Mouse (Mus musculus): ENCODE measurements around the gene Vmn2r75.
"Not testable (repeated sequence)": the region's sequence is repeated elsewhere in the genome, so short reads cannot be mapped to it uniquely, and the experiment has no call there.

Vmn2r75 gene

DNA sequence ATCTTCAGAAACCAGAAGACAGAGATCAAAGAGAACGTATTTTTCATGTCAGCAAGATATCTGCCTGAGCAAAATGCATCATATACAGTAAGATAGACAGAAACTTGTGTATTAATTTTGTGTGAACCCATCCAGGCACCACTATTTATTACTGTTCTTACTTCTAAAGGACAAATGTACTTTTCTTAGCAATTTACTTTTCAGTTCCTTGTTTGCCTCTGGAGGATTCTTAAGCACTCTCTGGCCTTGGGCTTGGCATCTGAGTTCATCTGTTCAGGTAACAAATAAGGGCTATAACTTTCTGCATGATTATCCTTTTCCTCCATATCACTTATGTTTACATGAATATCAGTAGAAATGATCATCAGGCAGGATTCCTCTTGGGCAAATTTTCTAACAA is at the start of gene Vmn2r75:
TSS of gene Vmn2r75 (minus strand) at position 101 of the 400 bp plus-strand sequence.
- not testable (repeated sequence) for DNase-seq

DNA sequence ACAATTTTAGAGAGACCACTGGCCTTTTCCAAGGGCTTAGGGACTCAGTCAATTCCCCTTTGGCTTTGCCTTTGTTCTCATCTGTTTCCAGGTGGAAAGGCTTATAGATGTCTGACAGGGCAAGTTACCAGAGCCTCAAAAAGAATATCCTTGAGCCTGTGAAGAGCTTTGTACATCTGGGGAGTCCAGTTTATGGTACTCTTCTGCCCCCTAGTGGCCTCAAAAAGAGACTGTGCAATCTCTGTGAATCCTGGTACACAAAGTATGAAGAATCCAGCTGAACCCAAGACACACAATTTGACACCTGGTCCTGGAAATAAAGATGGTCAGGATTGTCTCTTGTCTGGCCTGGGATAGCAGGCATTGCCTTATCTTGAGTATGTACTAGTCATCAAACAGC is 39.8 kb upstream of the Vmn2r75 start:
- DNase-seq: no peak

Measured in B cell, adult 2 months (primary cell).